Mouse (Mus musculus) ES-E14 (cell line): ENCODE results near the gene Arhgef6.

Source experiments
- ZC3H11A ChIP-seq: IDR thresholded peaks from 2 replicates; pipeline ENCODE4 v1.6.1; 2012; ENCODE audit warnings: low read depth, mild to moderate bottlenecking, inconsistent platforms, low read length, borderline replicate concordance
- ZNF384 ChIP-seq: IDR thresholded peaks from 2 replicates; pipeline ENCODE4 v1.6.1; 2012; ENCODE audit warnings: low read depth, low read length, inconsistent platforms

GRCm38 (mm10) chrX:57325861-57326461, 12.6 kb downstream of the Arhgef6 start:
- TF ChIP-seq ZNF384 = no peak
- no peak for TF ChIP-seq ZC3H11A
